Mouse (Mus musculus) C2C12 (cell line): ENCODE measurements at regions not wholly inside any gene's neighbourhood (a gene's known extent, or its start where the extent isn't known, plus 50 kb on each side); places are given as distances from the start of the nearest gene placed in this dataset.

ENCODE experiments used
- H3K27me3 ChIP-seq: one replicate; pipeline ENCODE4 v1.6.1; 2011; ENCODE audit not compliant: control insufficient read depth, insufficient read depth, insufficient read length
- H3K36me3 ChIP-seq: one replicate; pipeline ENCODE4 v1.6.1; 2011; ENCODE audit not compliant: control insufficient read depth, insufficient read depth
- H3K4me3 ChIP-seq: one replicate; pipeline ENCODE4 v1.5.1; 2011; ENCODE audit warnings: mild to moderate bottlenecking, control low read depth; ENCODE audit not compliant: poor library complexity, insufficient read depth, severe bottlenecking
- H3K79me2 ChIP-seq: one replicate; pipeline ENCODE4 v1.6.1; 2011; ENCODE audit not compliant: control insufficient read depth, insufficient read depth
- H3K79me3 ChIP-seq: one replicate; pipeline ENCODE4 v1.6.1; 2011; ENCODE audit warnings: low read depth, control low read depth
- H3ac ChIP-seq: one replicate; pipeline ENCODE3; 2011; ENCODE audit warnings: low read depth; ENCODE audit not compliant: control insufficient read depth, insufficient read length
- CEBPB ChIP-seq: IDR thresholded peaks from one replicate; pipeline ENCODE4 v1.6.1; 2011; ENCODE audit warnings: low read depth, mild to moderate bottlenecking, control low read depth, moderate library complexity
- CTCF ChIP-seq: IDR thresholded peaks from one replicate; pipeline ENCODE4 v1.5.1; 2011; ENCODE audit not compliant: control insufficient read depth, insufficient read depth, insufficient read length
- FOSL1 ChIP-seq: IDR thresholded peaks from one replicate; pipeline ENCODE4 v1.8.0; 2011; ENCODE audit warnings: mild to moderate bottlenecking, low read length; ENCODE audit not compliant: poor library complexity, insufficient read depth, severe bottlenecking
- MAX ChIP-seq: IDR thresholded peaks from one replicate; pipeline ENCODE4 v1.6.1; 2011; ENCODE audit warnings: mild to moderate bottlenecking, control low read depth
- MYOD1 ChIP-seq: IDR thresholded peaks from one replicate; pipeline ENCODE4 v1.6.1; 2011; ENCODE audit warnings: low read depth; ENCODE audit not compliant: control insufficient read depth, insufficient read length
- MYOG ChIP-seq: IDR thresholded peaks from one replicate; pipeline ENCODE4 v1.6.1; 2011; ENCODE audit not compliant: control insufficient read depth, insufficient read length; ENCODE audit errors: extremely low read depth
- USF1 ChIP-seq: IDR thresholded peaks from one replicate; pipeline ENCODE4 v1.6.1; 2011; ENCODE audit warnings: low read depth, mild to moderate bottlenecking, control low read depth, moderate library complexity

DNA sequence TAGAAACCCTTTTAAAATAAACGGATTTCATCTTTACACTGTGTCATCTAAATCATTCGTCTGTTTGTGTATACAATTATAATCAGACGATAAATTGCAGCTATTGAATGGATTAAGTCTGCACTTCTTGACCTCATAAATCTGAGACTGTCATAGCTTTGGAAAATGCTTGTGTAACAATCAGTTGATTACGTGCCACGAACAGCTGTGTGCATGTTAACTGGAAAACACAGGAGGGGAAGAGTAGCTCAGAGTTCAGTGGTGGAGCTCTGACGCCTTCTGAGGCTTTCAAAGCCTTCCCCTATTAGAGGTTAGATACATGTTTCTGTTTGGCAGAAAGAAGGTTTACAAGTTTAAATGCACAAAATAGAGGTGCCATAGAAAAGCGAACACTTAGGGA is 109.7 kb upstream of the Gm765 start:
- Histone ChIP-seq H3K79me3 (no peaks in the 10 kb centered on the region), H3K4me3 (no peak overlapping the region), H3K27me3 (peaks cover 4% of the 10 kb centered on the region), H3ac (no peak overlapping the region), H3K36me3 (no peaks in the 10 kb centered on the region), H3K79me2 (no peaks in the 10 kb centered on the region)
- TF ChIP-seq FOSL1 (no peak), CEBPB (no peak), CTCF (no peak), MAX (no peak), MYOG (no peak), USF1 (no peak), MYOD1 (no peak)

GRCm38 (mm10) chr6:98435676-98436075 is 93.1 kb upstream of the Gm765 start:
- Histone ChIP-seq H3K4me3 (no peak overlapping the region), H3K79me3 (no peaks in the 10 kb centered on the region), H3K27me3 (peaks cover 24% of the 10 kb centered on the region), H3K79me2 (no peaks in the 10 kb centered on the region), H3K36me3 (no peaks in the 10 kb centered on the region), H3ac (no peak overlapping the region)
- TF ChIP-seq MAX: no peak
- no peak for TF ChIP-seq MYOD1
- TF ChIP-seq CEBPB: no peak
- TF ChIP-seq CTCF: no peak
- no peak for TF ChIP-seq FOSL1
- TF ChIP-seq MYOG: no peak
- TF ChIP-seq USF1: no peak

DNA sequence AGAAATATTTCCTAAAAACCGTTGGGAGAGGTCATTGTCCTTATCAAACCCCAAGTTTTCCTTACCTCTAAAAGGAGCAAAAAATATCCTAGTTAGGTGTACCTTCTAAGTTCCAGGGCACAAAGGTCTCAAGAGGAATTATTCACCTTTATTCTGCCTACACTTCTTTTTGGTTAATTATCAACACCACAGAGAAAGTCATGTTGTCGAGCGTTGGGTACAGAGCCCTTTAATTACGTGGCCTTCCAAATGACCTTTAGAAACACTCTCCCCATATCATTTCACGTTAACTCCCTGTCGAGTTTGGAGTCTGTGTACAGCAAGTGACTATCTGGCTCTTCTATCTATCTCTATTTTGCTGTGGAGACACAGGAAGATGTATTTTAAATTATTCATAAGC is 90.7 kb upstream of the Gm765 start:
- no peaks in the 10 kb centered on the region for H3K36me3 ChIP-seq
- no peak for TF ChIP-seq MAX
- no peak for TF ChIP-seq CEBPB
- no peaks in the 10 kb centered on the region for H3K79me3 ChIP-seq
- peaks cover 25% of the 10 kb centered on the region for H3K27me3 ChIP-seq
- H3K4me3 ChIP-seq: no peak overlapping the region
- H3ac ChIP-seq: no peak overlapping the region
- H3K79me2 ChIP-seq: no peaks in the 10 kb centered on the region

- Histone ChIP-seq H3K4me3 (no peak overlapping the region), H3ac (no peak overlapping the region), H3K36me3 (no peaks in the 10 kb centered on the region), H3K79me2 (no peaks in the 10 kb centered on the region), H3K27me3 (peaks cover 21% of the 10 kb centered on the region), H3K79me3 (no peaks in the 10 kb centered on the region)
- TF ChIP-seq MYOG (no peak), CTCF (no peak), USF1 (no peak), MAX (no peak), MYOD1 (no peak), CEBPB (no peak), FOSL1 (no peak)
These were observed 86.6 kb upstream of the Gm765 start for GRCm38 (mm10) chr6:98429120-98429519.

GRCm38 (mm10) chr6:98402605-98403004 is 60.1 kb upstream of the Gm765 start:
- Histone ChIP-seq H3K79me3 (no peaks in the 10 kb centered on the region), H3K79me2 (no peaks in the 10 kb centered on the region), H3ac (no peak overlapping the region), H3K4me3 (no peak overlapping the region), H3K36me3 (no peaks in the 10 kb centered on the region), H3K27me3 (peaks cover 3% of the 10 kb centered on the region)
- no peak for TF ChIP-seq MYOD1
- no peak for TF ChIP-seq CEBPB
- TF ChIP-seq MAX: no peak
- no peak for TF ChIP-seq FOSL1
- TF ChIP-seq CTCF: no peak
- TF ChIP-seq MYOG: no peak
- TF ChIP-seq USF1: no peak

DNA sequence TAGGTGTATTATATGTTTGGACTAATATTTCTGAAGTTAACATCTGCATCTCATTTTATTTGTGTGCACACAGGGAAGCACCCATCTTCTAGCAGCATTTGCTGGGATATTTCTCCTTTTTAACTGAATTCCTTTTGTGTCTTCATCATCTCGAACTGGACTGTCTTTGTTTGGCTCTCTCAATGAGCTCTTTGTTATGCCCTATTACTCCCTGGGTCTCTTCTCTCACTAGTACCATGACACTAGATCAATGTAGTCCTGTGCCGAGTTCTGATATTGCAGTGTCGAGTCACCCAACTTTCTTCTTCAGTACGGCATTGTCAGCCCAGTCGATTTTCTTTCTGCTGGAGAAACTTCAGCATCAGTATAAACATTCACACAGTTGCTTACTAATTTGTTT is 52.0 kb upstream of the Gm765 start:
- no peak for TF ChIP-seq CTCF
- no peak for TF ChIP-seq CEBPB
- no peak for TF ChIP-seq MAX
- TF ChIP-seq MYOG: no peak
- Histone ChIP-seq H3K79me3 (no peaks in the 10 kb centered on the region), H3K4me3 (no peak overlapping the region), H3K36me3 (no peaks in the 10 kb centered on the region), H3ac (no peak overlapping the region), H3K79me2 (no peaks in the 10 kb centered on the region), H3K27me3 (peaks cover 3% of the 10 kb centered on the region)
